Mouse (Mus musculus): ENCODE measurements around the gene Arsg. TPM values are rescaled to one million over a fixed set of nuclear protein-coding genes. Genes with fewer than 3 reads are reported as not detected.
A peak's percentile ranks its signal among the peaks of the same experiment; 100 is the strongest.

Gene Arsg
- polyA plus RNA-seq, 1 experiment from 2014 or later, result 3.5 TPM

GRCm38 (mm10) chr11:109594761-109595160, 121.6 kb downstream of the Arsg start:
- Histone ChIP-seq H3K9me3 (no peaks in the 10 kb centered on the region), H3K27ac (no peak overlapping the region), H3K36me3 (peaks cover 36% of the 10 kb centered on the region), H3K4me3 (no peak overlapping the region), H3K4me2 (no peak overlapping the region), H3K27me3 (no peaks in the 10 kb centered on the region), H3K4me1 (peaks cover 16% of the 10 kb centered on the region), H3K9ac (no peak overlapping the region)
- WGBS, result 71% methylated on average over 8 of the region's 8 CpGs
- no peak for ATAC-seq (ENCODE audit: insufficient number of reproducible peaks, low FRiP score, low TSS enrichment, low read depth)

GRCm38 (mm10) chr11:109598778-109599570, 125.8 kb downstream of the Arsg start:
- H3K36me3 ChIP-seq, result peaks cover 72% of the 10 kb centered on the region
- no peak for ATAC-seq (ENCODE audit: insufficient number of reproducible peaks, low FRiP score, low TSS enrichment, low read depth)

GRCm38 (mm10) chr11:109607600-109607999, 134.4 kb downstream of the Arsg start:
- WGBS, result 88% methylated on average over 6 of the region's 6 CpGs
- Histone ChIP-seq H3K9me3 (no peaks in the 10 kb centered on the region), H3K4me3 (no peak overlapping the region), H3K27me3 (no peaks in the 10 kb centered on the region), H3K9ac (no peak overlapping the region), H3K36me3 (peaks cover 17% of the 10 kb centered on the region; the same call in 1 of the 2 replicates), H3K27ac (no peak overlapping the region), H3K4me2 (no peak overlapping the region), H3K4me1 (peaks cover 15% of the 10 kb centered on the region)
- ATAC-seq (ENCODE audit: insufficient number of reproducible peaks, low FRiP score, low TSS enrichment, low read depth), result no peak

More at GRCm38 (mm10) chr11:109598778-109599570, 125.8 kb downstream of the Arsg start:
- no peak overlapping the region for H3K27ac ChIP-seq
- H3K9me3 ChIP-seq, result no peaks in the 10 kb centered on the region
- no peak overlapping the region for H3K4me2 ChIP-seq
- H3K4me1 ChIP-seq, result peaks cover 3% of the 10 kb centered on the region
- no peak overlapping the region for H3K4me3 ChIP-seq
- 81% methylated on average over 12 of the region's 12 CpGs for WGBS
- H3K27me3 ChIP-seq, result no peaks in the 10 kb centered on the region
- H3K9ac ChIP-seq, result no peak overlapping the region

- H3K9me3 ChIP-seq, result no peaks in the 10 kb centered on the region
- H3K4me3 ChIP-seq, result no peak overlapping the region
- 66% methylated on average over 6 of the region's 6 CpGs for WGBS
- no peaks in the 10 kb centered on the region for H3K27me3 ChIP-seq
- no peak overlapping the region for H3K27ac ChIP-seq
- H3K9ac ChIP-seq, result no peak overlapping the region
- no peak for ATAC-seq (ENCODE audit: insufficient number of reproducible peaks, low FRiP score, low TSS enrichment, low read depth)
- peak overlapping the region; percentile 73; the same call in 1 of the 2 replicates for H3K4me2 ChIP-seq
- H3K36me3 ChIP-seq, result 0 out of 2 replicates have a peak, but pooled peaks cover 7% of the 10 kb centered on the region
- peaks cover 15% of the 10 kb centered on the region for H3K4me1 ChIP-seq
These were observed 135.9 kb downstream of the Arsg start for GRCm38 (mm10) chr11:109608976-109609625.

GRCm38 (mm10) chr11:109610046-109610794, 137.0 kb downstream of the Arsg start:
- no peaks in the 10 kb centered on the region for H3K27me3 ChIP-seq
- H3K27ac ChIP-seq, result peak overlapping the region; percentile 78
- H3K9me3 ChIP-seq, result no peaks in the 10 kb centered on the region
- no peaks in the 10 kb centered on the region for H3K36me3 ChIP-seq
- H3K4me1 ChIP-seq, result peaks cover 15% of the 10 kb centered on the region
- H3K4me3 ChIP-seq, result peak overlapping the region; percentile 74
- 9% methylated on average over 9 of the region's 9 CpGs for WGBS
- ATAC-seq (ENCODE audit: insufficient number of reproducible peaks, low FRiP score, low TSS enrichment, low read depth), result no peak
- H3K4me2 ChIP-seq, result peak overlapping the region; percentile 73
- peak overlapping the region; percentile 76 for H3K9ac ChIP-seq

GRCm38 (mm10) chr11:109610795-109611302, 137.7 kb downstream of the Arsg start:
- no peak; the same call in none of the 2 replicates for ATAC-seq (ENCODE audit: insufficient number of reproducible peaks, low FRiP score, low TSS enrichment, low read depth)
- H3K9me3 ChIP-seq, result no peaks in the 10 kb centered on the region
- H3K27ac ChIP-seq, result peak overlapping the region; percentile 78
- H3K4me3 ChIP-seq, result peak overlapping the region; percentile 74
- peak overlapping the region; percentile 76 for H3K9ac ChIP-seq
- peaks cover 15% of the 10 kb centered on the region for H3K4me1 ChIP-seq
- 0% methylated on average over 26 of the region's 26 CpGs for WGBS
- peak overlapping the region; percentile 73 for H3K4me2 ChIP-seq
- H3K27me3 ChIP-seq, result no peaks in the 10 kb centered on the region
- no peaks in the 10 kb centered on the region for H3K36me3 ChIP-seq

- ATAC-seq (ENCODE audit: insufficient number of reproducible peaks, low FRiP score, low TSS enrichment, low read depth), result peak; percentile 99
- WGBS, result under 1% methylated on average over 58 of the region's 58 CpGs
- peak within 1 kb of the TSS; percentile 76 for H3K9ac ChIP-seq
- peak within 1 kb of the TSS; percentile 78 for H3K27ac ChIP-seq
- H3K27me3 ChIP-seq, result no peaks in the 10 kb centered on the region
- H3K4me3 ChIP-seq, result peak within 1 kb of the TSS; percentile 74
- H3K36me3 ChIP-seq, result no peaks in the 10 kb centered on the region
- peak within 1 kb of the TSS; percentile 73 for H3K4me2 ChIP-seq
- no peaks in the 10 kb centered on the region for H3K9me3 ChIP-seq
- peaks cover 15% of the 10 kb centered on the region for H3K4me1 ChIP-seq
These were observed 138.4 kb downstream of the Arsg start, which contains the start of gene Wipi1 for GRCm38 (mm10) chr11:109611303-109612149. Wipi1 (minus strand) TSS chr11:109611967.

- Histone ChIP-seq H3K4me3 (no peak overlapping the region), H3K27ac (no peak overlapping the region), H3K27me3 (no peaks in the 10 kb centered on the region), H3K36me3 (no peaks in the 10 kb centered on the region), H3K9ac (no peak overlapping the region), H3K4me2 (no peak overlapping the region), H3K9me3 (no peaks in the 10 kb centered on the region), H3K4me1 (peaks cover 15% of the 10 kb centered on the region)
- no peak for ATAC-seq (ENCODE audit: insufficient number of reproducible peaks, low FRiP score, low TSS enrichment, low read depth)
- 67% methylated on average over 7 of the region's 7 CpGs for WGBS
These were observed 139.8 kb downstream of the Arsg start for GRCm38 (mm10) chr11:109612871-109613529.

- H3K4me1 ChIP-seq, result peaks cover 6% of the 10 kb centered on the region; the same call in 1 of the 2 replicates
- H3K9ac ChIP-seq, result no peak overlapping the region
- H3K27me3 ChIP-seq, result no peaks in the 10 kb centered on the region
- no peaks in the 10 kb centered on the region for H3K36me3 ChIP-seq
- H3K4me3 ChIP-seq, result no peak overlapping the region
- no peak overlapping the region for H3K27ac ChIP-seq
- ATAC-seq (ENCODE audit: insufficient number of reproducible peaks, low FRiP score, low TSS enrichment, low read depth), result no peak
- no peaks in the 10 kb centered on the region for H3K9me3 ChIP-seq
- WGBS, result 57% methylated on average over 9 of the region's 9 CpGs
- no peak overlapping the region for H3K4me2 ChIP-seq
These were observed 142.1 kb downstream of the Arsg start for GRCm38 (mm10) chr11:109615286-109615685.

- Histone ChIP-seq H3K9ac (no peak overlapping the region), H3K9me3 (no peaks in the 10 kb centered on the region), H3K4me1 (no peaks in the 10 kb centered on the region), H3K27ac (no peak overlapping the region), H3K36me3 (no peaks in the 10 kb centered on the region), H3K27me3 (no peaks in the 10 kb centered on the region), H3K4me2 (no peak overlapping the region), H3K4me3 (no peak overlapping the region)
- WGBS, result 35% methylated on average over 4 of the region's 4 CpGs
- no peak for ATAC-seq (ENCODE audit: insufficient number of reproducible peaks, low FRiP score, low TSS enrichment, low read depth)
These were observed 143.2 kb downstream of the Arsg start for GRCm38 (mm10) chr11:109616352-109616751.
